Mouse (Mus musculus): ENCODE measurements around the gene Gm8229. TPM values are rescaled to one million over a fixed set of nuclear protein-coding genes. Genes with fewer than 3 reads are reported as not detected.
"Not testable (repeated sequence)": the region's sequence is repeated elsewhere in the genome, so short reads cannot be mapped to it uniquely, and the experiment has no call there.

Gm8229 gene
- not detected in 2 replicates for polyA plus RNA-seq (2014; fragmentation: Nextera tagmentation; extraction: Ambion mirVana)

GRCm38 (mm10) chr14:44365057-44365456 is at the start of gene Gm8229:
TSS of gene Gm8229 (plus strand) at chr14:44365357.
- not testable (repeated sequence) for H3K36me3 ChIP-seq (ENCODE audit: control insufficient read depth, insufficient read depth, low read length); H3K4me3 ChIP-seq (ENCODE audit: low read depth, low read length); H3K4me2 ChIP-seq (replicated peaks; ENCODE audit: low read depth, low read length); H3K4me1 ChIP-seq (ENCODE audit: control insufficient read depth, insufficient read depth, low read length); H3K27me3 ChIP-seq (ENCODE audit: control insufficient read depth, insufficient read depth, low read length); H3K9ac ChIP-seq (replicated peaks; ENCODE audit: low read depth, low read length); ATAC-seq (ENCODE audit: insufficient number of reproducible peaks, insufficient read depth, low FRiP score, low read depth); H3K27ac ChIP-seq (ENCODE audit: low read length); H3K9me3 ChIP-seq (ENCODE audit: control insufficient read depth, low read depth, low read length)
- 83% methylated on average over 4 of the region's 4 CpGs for WGBS

DNA sequence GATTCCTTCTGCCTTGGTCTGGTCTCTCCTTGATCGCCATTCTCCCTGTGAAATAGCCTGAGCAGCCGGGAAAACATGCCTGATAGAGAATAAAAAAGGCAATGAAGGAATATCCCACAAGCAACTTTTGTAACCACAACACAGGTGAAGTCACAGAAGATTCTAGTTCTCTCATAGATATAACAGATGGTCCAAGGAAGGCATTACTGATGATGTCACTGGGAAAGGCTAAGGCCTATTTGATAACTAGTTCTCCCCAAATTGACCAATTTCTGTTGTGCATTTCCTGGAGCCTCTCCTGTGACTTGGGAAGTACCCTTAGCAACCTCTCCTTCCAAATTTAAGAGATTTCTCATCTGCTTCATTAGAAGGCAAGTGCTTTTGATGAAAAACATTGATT is 26.7 kb upstream of the Gm8229 start, which contains the start of gene Gm5930:
Gm5930 (minus strand) TSS at position 101 of the 400 bp plus-strand sequence.
- no CpG with 5 or more reads among the region's 2 CpGs for WGBS
- H3K27ac ChIP-seq (ENCODE audit: low read length); H3K4me2 ChIP-seq (replicated peaks; ENCODE audit: low read depth, low read length); H3K4me1 ChIP-seq (ENCODE audit: control insufficient read depth, insufficient read depth, low read length); ATAC-seq (ENCODE audit: insufficient number of reproducible peaks, insufficient read depth, low FRiP score, low read depth); H3K4me3 ChIP-seq (ENCODE audit: low read depth, low read length); H3K27me3 ChIP-seq (ENCODE audit: control insufficient read depth, insufficient read depth, low read length); H3K9ac ChIP-seq (replicated peaks; ENCODE audit: low read depth, low read length); H3K9me3 ChIP-seq (ENCODE audit: control insufficient read depth, low read depth, low read length); H3K36me3 ChIP-seq (ENCODE audit: control insufficient read depth, insufficient read depth, low read length): not testable (repeated sequence)

DNA sequence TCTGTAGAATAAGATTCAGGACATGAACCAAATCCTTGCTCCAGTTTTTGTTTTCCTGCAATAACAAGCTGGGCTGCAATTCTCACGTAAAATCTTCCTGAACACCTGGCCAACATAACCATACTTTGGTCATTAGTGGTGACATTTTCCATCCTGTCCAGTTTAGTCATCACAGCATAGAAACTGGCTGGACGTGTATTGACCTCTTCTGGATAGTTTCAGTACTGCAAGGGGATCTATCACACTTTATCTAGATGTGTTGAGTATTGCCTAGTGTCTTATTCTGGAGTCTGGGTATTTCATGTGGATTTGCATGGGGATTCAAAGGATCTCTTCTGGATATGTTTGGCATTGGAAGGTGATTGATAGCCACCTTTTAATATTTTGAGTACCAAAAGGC is 3.7 kb upstream of the Gm8229 start:
- ATAC-seq (ENCODE audit: insufficient number of reproducible peaks, insufficient read depth, low FRiP score, low read depth); H3K9me3 ChIP-seq (ENCODE audit: control insufficient read depth, low read depth, low read length); H3K4me1 ChIP-seq (ENCODE audit: control insufficient read depth, insufficient read depth, low read length); H3K9ac ChIP-seq (replicated peaks; ENCODE audit: low read depth, low read length); H3K4me3 ChIP-seq (ENCODE audit: low read depth, low read length); H3K36me3 ChIP-seq (ENCODE audit: control insufficient read depth, insufficient read depth, low read length); H3K27ac ChIP-seq (ENCODE audit: low read length); H3K27me3 ChIP-seq (ENCODE audit: control insufficient read depth, insufficient read depth, low read length); H3K4me2 ChIP-seq (replicated peaks; ENCODE audit: low read depth, low read length): not testable (repeated sequence)
- 13% methylated on average over 1 of the region's 2 CpGs for WGBS

- not testable (repeated sequence) for ATAC-seq (ENCODE audit: insufficient number of reproducible peaks, insufficient read depth, low FRiP score, low read depth); H3K9me3 ChIP-seq (ENCODE audit: control insufficient read depth, low read depth, low read length); H3K4me3 ChIP-seq (ENCODE audit: low read depth, low read length); H3K27ac ChIP-seq (ENCODE audit: low read length); H3K27me3 ChIP-seq (ENCODE audit: control insufficient read depth, insufficient read depth, low read length); H3K4me2 ChIP-seq (replicated peaks; ENCODE audit: low read depth, low read length); H3K4me1 ChIP-seq (ENCODE audit: control insufficient read depth, insufficient read depth, low read length); H3K36me3 ChIP-seq (ENCODE audit: control insufficient read depth, insufficient read depth, low read length); H3K9ac ChIP-seq (replicated peaks; ENCODE audit: low read depth, low read length)
Observed at GRCm38 (mm10) chr14:44362301-44362700, 2.9 kb upstream of the Gm8229 start.

DNA sequence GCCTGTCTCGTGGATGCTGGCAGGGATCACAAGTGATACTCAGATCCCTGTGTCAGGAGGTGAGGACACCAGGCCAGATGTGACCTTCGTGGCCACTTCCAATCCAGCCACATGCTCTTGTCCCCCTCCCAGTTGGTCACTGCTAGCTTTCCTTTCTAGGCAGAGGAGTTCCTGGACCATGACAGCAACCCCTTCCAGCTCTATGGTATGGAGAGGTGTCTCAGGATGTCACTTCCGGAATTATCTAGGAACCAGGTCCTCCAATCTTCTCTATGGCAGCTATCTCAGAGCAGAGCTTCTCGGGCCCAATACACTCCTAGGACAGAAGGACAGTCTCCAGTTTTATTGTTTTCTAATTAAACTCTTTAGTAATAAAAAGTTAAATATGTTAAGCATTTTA is 19.1 kb downstream of the Gm8229 start:
- H3K9me3 ChIP-seq (ENCODE audit: control insufficient read depth, low read depth, low read length); H3K27me3 ChIP-seq (ENCODE audit: control insufficient read depth, insufficient read depth, low read length); H3K27ac ChIP-seq (ENCODE audit: low read length); H3K36me3 ChIP-seq (ENCODE audit: control insufficient read depth, insufficient read depth, low read length); H3K4me2 ChIP-seq (replicated peaks; ENCODE audit: low read depth, low read length); ATAC-seq (ENCODE audit: insufficient number of reproducible peaks, insufficient read depth, low FRiP score, low read depth); H3K4me1 ChIP-seq (ENCODE audit: control insufficient read depth, insufficient read depth, low read length); H3K9ac ChIP-seq (replicated peaks; ENCODE audit: low read depth, low read length); H3K4me3 ChIP-seq (ENCODE audit: low read depth, low read length): not testable (repeated sequence)
- 74% methylated on average over 3 of the region's 4 CpGs for WGBS

DNA sequence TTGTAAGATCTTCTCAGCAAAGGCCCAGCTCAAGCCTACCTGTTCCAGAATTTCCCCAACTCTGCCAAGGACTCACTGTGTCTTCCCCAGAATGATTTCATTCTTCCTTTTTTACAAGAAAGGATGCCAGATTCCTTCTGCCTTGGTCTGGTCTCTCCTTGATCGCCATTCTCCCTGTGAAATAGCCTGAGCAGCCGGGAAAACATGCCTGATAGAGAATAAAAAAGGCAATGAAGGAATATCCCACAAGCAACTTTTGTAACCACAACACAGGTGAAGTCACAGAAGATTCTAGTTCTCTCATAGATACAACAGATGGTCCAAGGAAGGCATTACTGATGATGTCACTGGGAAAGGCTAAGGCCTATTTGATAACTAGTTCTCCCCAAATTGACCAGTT is 45.4 kb downstream of the Gm8229 start, which contains the start of gene Gm3371:
Gm3371 (minus strand) TSS at position 101 of the 400 bp plus-strand sequence.
- not testable (repeated sequence) for H3K27me3 ChIP-seq (ENCODE audit: control insufficient read depth, insufficient read depth, low read length); H3K9me3 ChIP-seq (ENCODE audit: control insufficient read depth, low read depth, low read length); H3K4me3 ChIP-seq (ENCODE audit: low read depth, low read length); H3K4me2 ChIP-seq (replicated peaks; ENCODE audit: low read depth, low read length); H3K9ac ChIP-seq (replicated peaks; ENCODE audit: low read depth, low read length); H3K4me1 ChIP-seq (ENCODE audit: control insufficient read depth, insufficient read depth, low read length); ATAC-seq (ENCODE audit: insufficient number of reproducible peaks, insufficient read depth, low FRiP score, low read depth); H3K27ac ChIP-seq (ENCODE audit: low read length); H3K36me3 ChIP-seq (ENCODE audit: control insufficient read depth, insufficient read depth, low read length)
- no CpG with 5 or more reads among the region's 2 CpGs for WGBS

Other genes starting within 250 kb of the Gm8229 start
- gene Gm3327, start 241.5 kb upstream of the Gm8229 start, polyA plus RNA-seq (2014; fragmentation: Nextera tagmentation; extraction: Ambion mirVana) = not detected in 2 replicates
- not detected in 2 replicates for gene Gm8212, start 167.7 kb upstream of the Gm8229 start, polyA plus RNA-seq (2014; fragmentation: Nextera tagmentation; extraction: Ambion mirVana)
- not detected in 2 replicates for gene 4930503E14Rik, start 152.1 kb upstream of the Gm8229 start, polyA plus RNA-seq (2014; fragmentation: Nextera tagmentation; extraction: Ambion mirVana)
- not detected in 2 replicates for gene Gm8220, start 79.8 kb upstream of the Gm8229 start, polyA plus RNA-seq (2014; fragmentation: Nextera tagmentation; extraction: Ambion mirVana)
- gene Gm5930, start 26.8 kb upstream of the Gm8229 start, polyA plus RNA-seq (2014; fragmentation: Nextera tagmentation; extraction: Ambion mirVana) = not detected in 2 replicates
- gene Gm3371, start 45.3 kb downstream of the Gm8229 start, polyA plus RNA-seq (2014; fragmentation: Nextera tagmentation; extraction: Ambion mirVana) = not detected in 2 replicates
- gene Gm8232, start 68.3 kb downstream of the Gm8229 start, polyA plus RNA-seq (2014; fragmentation: Nextera tagmentation; extraction: Ambion mirVana) = not detected in 2 replicates
- not detected in 2 replicates for gene BC061237, start 127.1 kb downstream of the Gm8229 start, polyA plus RNA-seq (2014; fragmentation: Nextera tagmentation; extraction: Ambion mirVana)
- gene Gm17093, start 152.9 kb downstream of the Gm8229 start, polyA plus RNA-seq (2014; fragmentation: Nextera tagmentation; extraction: Ambion mirVana) = not detected in 2 replicates
- gene Gm8247, start 217.8 kb downstream of the Gm8229 start, polyA plus RNA-seq (2014; fragmentation: Nextera tagmentation; extraction: Ambion mirVana) = not detected in 2 replicates